Mouse (Mus musculus) forebrain, embryonic 10.5 days (tissue): ENCODE measurements around the gene Cdr2l. TPM values are rescaled to one million over a fixed set of nuclear protein-coding genes. Genes with fewer than 3 reads are reported as not detected.

ENCODE experiments used
- DNase-seq: peaks from one replicate; pipeline ENCODE4 v3.0.0-alpha.2; 2017; ENCODE audit warnings: low spot score; ENCODE audit errors: extremely low spot score
- H3K27ac ChIP-seq: fragments of 300-500 bp; sonication (generic); 2 replicates; pipeline ENCODE4 v1.5.1; 2016; ENCODE audit warnings: mild to moderate bottlenecking
- H3K27me3 ChIP-seq: fragments of 300-500 bp; sonication (generic); 2 replicates; pipeline ENCODE4 v1.6.1; 2016; ENCODE audit warnings: mild to moderate bottlenecking; ENCODE audit not compliant: poor library complexity, severe bottlenecking
- H3K36me3 ChIP-seq: fragments of 300-500 bp; sonication (generic); replicated peaks from 2 replicates; pipeline ENCODE4 v1.6.1; 2016; ENCODE audit warnings: mild to moderate bottlenecking, moderate library complexity
- H3K4me1 ChIP-seq: fragments of 300-500 bp; sonication (generic); 2 replicates; pipeline ENCODE4 v1.6.1; 2016
- H3K4me3 ChIP-seq: fragments of 300-500 bp; sonication (generic); 2 replicates; pipeline ENCODE4 v1.5.1; 2016; ENCODE audit warnings: mild to moderate bottlenecking, moderate library complexity
- H3K9me3 ChIP-seq: fragments of 300-500 bp; sonication (generic); 2 replicates; pipeline ENCODE4 v1.6.1; 2016; ENCODE audit warnings: mild to moderate bottlenecking, moderate library complexity
- WGBS: fragments of 180-500 bp; shearing (Covaris S2); methylation state at CpG from one replicate; pipeline ENCODE4 v1.1.7; 2016; 5-methylcytosine and 5-hydroxymethylcytosine counted together
- polyA plus RNA-seq: library from polyadenylated mRNA; unstranded; fragments of >200 nt; fragmentation: Nextera tagmentation; extraction: Ambion mirVana; gene quantifications from 2 replicates; pipeline ENCODE4 v1.2.1, GENCODE M21; 2016

The Cdr2l gene
- polyA plus RNA-seq, 1 experiment from 2014 or later, result 21.8 TPM

GRCm38 (mm10) chr11:115354183-115354582 lies 27.5 kb upstream of the Cdr2l start:
- H3K36me3 ChIP-seq, result peaks cover 15% of the 10 kb centered on the region
- H3K27me3 ChIP-seq, result peaks cover 59% of the 10 kb centered on the region
- peaks cover 28% of the 10 kb centered on the region for H3K4me1 ChIP-seq
- 11% methylated on average over 8 of the region's 8 CpGs for WGBS
- no peak overlapping the region for H3K27ac ChIP-seq
- no peaks in the 10 kb centered on the region for H3K9me3 ChIP-seq
- H3K4me3 ChIP-seq, result no peak overlapping the region
- peak; percentile 82 for DNase-seq

GRCm38 (mm10) chr11:115358468-115358867 lies 23.2 kb upstream of the Cdr2l start:
- H3K4me3 ChIP-seq, result no peak overlapping the region
- DNase-seq, result peak; percentile 68
- no peaks in the 10 kb centered on the region for H3K9me3 ChIP-seq
- peaks cover 45% of the 10 kb centered on the region for H3K27me3 ChIP-seq
- H3K27ac ChIP-seq, result peak overlapping the region; percentile 74; the same call in 1 of the 2 replicates
- H3K4me1 ChIP-seq, result peaks cover 39% of the 10 kb centered on the region
- 21% methylated on average over 5 of the region's 5 CpGs for WGBS
- H3K36me3 ChIP-seq, result peaks cover 4% of the 10 kb centered on the region; the same call in 1 of the 2 replicates

GRCm38 (mm10) chr11:115359293-115359692 lies 22.4 kb upstream of the Cdr2l start:
- Histone ChIP-seq H3K36me3 (peaks cover 4% of the 10 kb centered on the region; the same call in 1 of the 2 replicates), H3K4me3 (no peak overlapping the region), H3K27me3 (peaks cover 45% of the 10 kb centered on the region), H3K9me3 (no peaks in the 10 kb centered on the region), H3K4me1 (peaks cover 39% of the 10 kb centered on the region), H3K27ac (peak overlapping the region; percentile 61)
- WGBS, result 65% methylated on average over 3 of the region's 3 CpGs
- no peak for DNase-seq

- WGBS, result 64% methylated on average over 6 of the region's 6 CpGs
- peaks cover 4% of the 10 kb centered on the region; the same call in 1 of the 2 replicates for H3K36me3 ChIP-seq
- peaks cover 35% of the 10 kb centered on the region for H3K4me1 ChIP-seq
- H3K9me3 ChIP-seq, result no peaks in the 10 kb centered on the region
- H3K27me3 ChIP-seq, result peaks cover 42% of the 10 kb centered on the region
- peak overlapping the region; percentile 61 for H3K27ac ChIP-seq
- no peak for DNase-seq
- no peak overlapping the region for H3K4me3 ChIP-seq
Observed at GRCm38 (mm10) chr11:115359726-115360125, 22.0 kb upstream of the Cdr2l start.

GRCm38 (mm10) chr11:115364136-115364535 lies 17.6 kb upstream of the Cdr2l start:
- no peak overlapping the region for H3K4me3 ChIP-seq
- H3K36me3 ChIP-seq, result no peaks in the 10 kb centered on the region
- 90% methylated on average over 3 of the region's 3 CpGs for WGBS
- H3K4me1 ChIP-seq, result peaks cover 41% of the 10 kb centered on the region
- H3K9me3 ChIP-seq, result no peaks in the 10 kb centered on the region
- no peak overlapping the region for H3K27ac ChIP-seq
- peaks cover 53% of the 10 kb centered on the region for H3K27me3 ChIP-seq
- DNase-seq, result no peak

- H3K36me3 ChIP-seq, result no peaks in the 10 kb centered on the region
- no peaks in the 10 kb centered on the region for H3K9me3 ChIP-seq
- 39% methylated on average over 7 of the region's 7 CpGs for WGBS
- H3K4me1 ChIP-seq, result peaks cover 28% of the 10 kb centered on the region
- peak overlapping the region; percentile 75 for H3K4me3 ChIP-seq
- peaks cover 66% of the 10 kb centered on the region for H3K27me3 ChIP-seq
- peak overlapping the region; percentile 82; the same call in 1 of the 2 replicates for H3K27ac ChIP-seq
- DNase-seq, result no peak
Observed at GRCm38 (mm10) chr11:115366039-115366705, 15.5 kb upstream of the Cdr2l start.

GRCm38 (mm10) chr11:115366706-115367394 lies 14.9 kb upstream of the Cdr2l start:
- DNase-seq, result peak; percentile 40
- H3K27me3 ChIP-seq, result peaks cover 73% of the 10 kb centered on the region
- WGBS, result under 1% methylated on average over 28 of the region's 28 CpGs

GRCm38 (mm10) chr11:115367395-115367944 lies 14.2 kb upstream of the Cdr2l start, which contains the start of gene Hid1:
Gene Hid1 (minus strand): TSS chr11:115367756.
- H3K27me3 ChIP-seq, result peaks cover 79% of the 10 kb centered on the region

More at GRCm38 (mm10) chr11:115366706-115367394, 14.9 kb upstream of the Cdr2l start:
- H3K9me3 ChIP-seq, result no peaks in the 10 kb centered on the region
- H3K4me3 ChIP-seq, result peak overlapping the region; percentile 75
- H3K4me1 ChIP-seq, result peaks cover 28% of the 10 kb centered on the region
- no peaks in the 10 kb centered on the region for H3K36me3 ChIP-seq
- peak overlapping the region; percentile 82 for H3K27ac ChIP-seq

GRCm38 (mm10) chr11:115370368-115370767 lies 11.3 kb upstream of the Cdr2l start:
- no peaks in the 10 kb centered on the region for H3K36me3 ChIP-seq
- H3K27ac ChIP-seq, result no peak overlapping the region
- no peaks in the 10 kb centered on the region for H3K9me3 ChIP-seq
- DNase-seq, result no peak
- peaks cover 100% of the 10 kb centered on the region for H3K27me3 ChIP-seq
- H3K4me3 ChIP-seq, result no peak overlapping the region
- peaks cover 37% of the 10 kb centered on the region for H3K4me1 ChIP-seq
- WGBS, result 66% methylated on average over 7 of the region's 7 CpGs

More at GRCm38 (mm10) chr11:115367395-115367944, 14.2 kb upstream of the Cdr2l start, which contains the start of gene Hid1:
- Histone ChIP-seq H3K4me1 (peaks cover 28% of the 10 kb centered on the region), H3K4me3 (peak within 1 kb of the TSS; percentile 75), H3K9me3 (no peaks in the 10 kb centered on the region), H3K36me3 (no peaks in the 10 kb centered on the region), H3K27ac (peak within 1 kb of the TSS; percentile 82)
- WGBS, result under 1% methylated on average over 39 of the region's 39 CpGs
- DNase-seq, result peak; percentile 79

GRCm38 (mm10) chr11:115371354-115371753 lies 10.4 kb upstream of the Cdr2l start:
- Histone ChIP-seq H3K27me3 (peaks cover 100% of the 10 kb centered on the region), H3K4me3 (no peak overlapping the region), H3K9me3 (no peaks in the 10 kb centered on the region), H3K36me3 (no peaks in the 10 kb centered on the region), H3K4me1 (peaks cover 29% of the 10 kb centered on the region), H3K27ac (no peak overlapping the region)
- no peak for DNase-seq
- WGBS, result 76% methylated on average over 8 of the region's 8 CpGs

GRCm38 (mm10) chr11:115372015-115372414 lies 9.7 kb upstream of the Cdr2l start:
- no peak overlapping the region for H3K27ac ChIP-seq
- 73% methylated on average over 1 of the region's 1 CpGs for WGBS
- peaks cover 100% of the 10 kb centered on the region for H3K27me3 ChIP-seq
- DNase-seq, result no peak
- H3K36me3 ChIP-seq, result no peaks in the 10 kb centered on the region
- no peak overlapping the region for H3K4me3 ChIP-seq
- H3K4me1 ChIP-seq, result peaks cover 22% of the 10 kb centered on the region
- H3K9me3 ChIP-seq, result no peaks in the 10 kb centered on the region

- peaks cover 15% of the 10 kb centered on the region for H3K4me1 ChIP-seq
- H3K4me3 ChIP-seq, result no peak overlapping the region
- H3K9me3 ChIP-seq, result peaks cover 2% of the 10 kb centered on the region; the same call in 1 of the 2 replicates
- H3K27ac ChIP-seq, result no peak overlapping the region
- H3K36me3 ChIP-seq, result no peaks in the 10 kb centered on the region
- DNase-seq, result no peak
- peaks cover 93% of the 10 kb centered on the region for H3K27me3 ChIP-seq
- WGBS, result 57% methylated on average over 2 of the region's 2 CpGs
Observed at GRCm38 (mm10) chr11:115372737-115373136, 9.0 kb upstream of the Cdr2l start.
